Mouse (Mus musculus) lung, postnatal 10 days (tissue): ENCODE data around the gene Ugt1a6a.

Experiments
- DNase-seq: peaks from one replicate; pipeline ENCODE4 v3.0.0; 2021

Ugt1a6a gene

GRCm38 (mm10) chr1:88230421-88230820, 95.8 kb downstream of the Ugt1a6a start:
- no peak for DNase-seq

GRCm38 (mm10) chr1:88230981-88231802, 96.6 kb downstream of the Ugt1a6a start:
- DNase-seq = no peak

GRCm38 (mm10) chr1:88231803-88232499, 97.3 kb downstream of the Ugt1a6a start:
- DNase-seq = no peak

- DNase-seq = no peak
These were observed 98.2 kb downstream of the Ugt1a6a start for GRCm38 (mm10) chr1:88232664-88233380.

GRCm38 (mm10) chr1:88233421-88234247, 99.0 kb downstream of the Ugt1a6a start:
- no peak for DNase-seq

GRCm38 (mm10) chr1:88234248-88234610, 99.6 kb downstream of the Ugt1a6a start:
- DNase-seq = no peak

- DNase-seq = no peak
These were observed 100.0 kb downstream of the Ugt1a6a start for GRCm38 (mm10) chr1:88234646-88235045.

- DNase-seq = no peak
These were observed 100.7 kb downstream of the Ugt1a6a start for GRCm38 (mm10) chr1:88235046-88235893.

GRCm38 (mm10) chr1:88235894-88236415, 101.3 kb downstream of the Ugt1a6a start:
- DNase-seq = no peak

GRCm38 (mm10) chr1:88237311-88237710, 102.7 kb downstream of the Ugt1a6a start:
- DNase-seq = peak; percentile 52

- no peak for DNase-seq
These were observed 104.2 kb downstream of the Ugt1a6a start for GRCm38 (mm10) chr1:88238771-88239170.

GRCm38 (mm10) chr1:88240072-88240471, 105.5 kb downstream of the Ugt1a6a start:
- no peak for DNase-seq

GRCm38 (mm10) chr1:88240579-88240978, 106.0 kb downstream of the Ugt1a6a start:
- no peak for DNase-seq

- no peak for DNase-seq
These were observed 109.3 kb downstream of the Ugt1a6a start for GRCm38 (mm10) chr1:88243861-88244260.

GRCm38 (mm10) chr1:88245881-88246280, 111.3 kb downstream of the Ugt1a6a start:
- DNase-seq = no peak

GRCm38 (mm10) chr1:88246386-88246785, 111.8 kb downstream of the Ugt1a6a start:
- no peak for DNase-seq

GRCm38 (mm10) chr1:88247660-88248059, 113.1 kb downstream of the Ugt1a6a start:
- no peak for DNase-seq

- DNase-seq = no peak
These were observed 114.0 kb downstream of the Ugt1a6a start for GRCm38 (mm10) chr1:88248658-88249057.

- no peak for DNase-seq
These were observed 115.0 kb downstream of the Ugt1a6a start for GRCm38 (mm10) chr1:88249596-88249995.

- DNase-seq = no peak
These were observed 115.4 kb downstream of the Ugt1a6a start for GRCm38 (mm10) chr1:88250023-88250422.

- DNase-seq = no peak
These were observed 118.5 kb downstream of the Ugt1a6a start for GRCm38 (mm10) chr1:88253106-88253505.
